Mouse (Mus musculus) midbrain, embryonic 13.5 days (tissue): ENCODE measurements around the gene Olfr522. TPM values are rescaled to one million over a fixed set of nuclear protein-coding genes. Genes with fewer than 3 reads are reported as not detected.
"Not testable (repeated sequence)": the region's sequence is repeated elsewhere in the genome, so short reads cannot be mapped to it uniquely, and the experiment has no call there.

Experiments used
- ATAC-seq: fragments of 200-750 bp; cut with Nextera tagmentation; 2 replicates; pipeline ENCODE4 v1.8.0; 2017; ENCODE audit warnings: mild to moderate bottlenecking, moderate TSS enrichment, moderate library complexity
- H3K27ac ChIP-seq: fragments of 300-500 bp; sonication (generic); 2 replicates; pipeline ENCODE4 v1.5.1; 2015; ENCODE audit warnings: inconsistent platforms, mild to moderate bottlenecking, moderate library complexity
- H3K27me3 ChIP-seq: fragments of 300-500 bp; sonication (generic); 2 replicates; pipeline ENCODE4 v1.6.1; 2015; ENCODE audit warnings: mild to moderate bottlenecking, inconsistent platforms
- H3K36me3 ChIP-seq: fragments of 300-500 bp; sonication (generic); 2 replicates; pipeline ENCODE4 v1.6.1; 2015; ENCODE audit warnings: mild to moderate bottlenecking, inconsistent platforms
- H3K4me1 ChIP-seq: fragments of 300-500 bp; sonication (generic); replicated peaks from 2 replicates; pipeline ENCODE4 v1.6.1; 2015; ENCODE audit warnings: inconsistent platforms
- H3K4me2 ChIP-seq: fragments of 300-500 bp; sonication (generic); replicated peaks from 2 replicates; pipeline ENCODE4 v1.6.1; 2015; ENCODE audit warnings: moderate library complexity, mild to moderate bottlenecking, inconsistent platforms
- H3K4me3 ChIP-seq: fragments of 300-500 bp; sonication (generic); replicated peaks from 2 replicates; pipeline ENCODE4 v1.5.1; 2015; ENCODE audit warnings: mild to moderate bottlenecking, inconsistent platforms
- H3K9ac ChIP-seq: fragments of 300-500 bp; sonication (generic); replicated peaks from 2 replicates; pipeline ENCODE4 v1.6.1; 2015; ENCODE audit warnings: mild to moderate bottlenecking, inconsistent platforms
- H3K9me3 ChIP-seq: fragments of 300-500 bp; sonication (generic); 2 replicates; pipeline ENCODE4 v1.6.1; 2016; ENCODE audit warnings: mild to moderate bottlenecking, inconsistent platforms
- WGBS: fragments of 180-500 bp; shearing (Covaris S2); methylation state at CpG from one replicate; pipeline ENCODE4 v1.1.7; 2015; 5-methylcytosine and 5-hydroxymethylcytosine counted together
- polyA plus RNA-seq: library from polyadenylated mRNA; unstranded; fragments of >200 nt; fragmentation: Nextera tagmentation; extraction: Ambion mirVana; gene quantifications from 2 replicates; pipeline ENCODE4 v1.2.1, GENCODE M21; 2015

The Olfr522 gene
- polyA plus RNA-seq, 1 experiment from 2014 or later, result not detected

DNA sequence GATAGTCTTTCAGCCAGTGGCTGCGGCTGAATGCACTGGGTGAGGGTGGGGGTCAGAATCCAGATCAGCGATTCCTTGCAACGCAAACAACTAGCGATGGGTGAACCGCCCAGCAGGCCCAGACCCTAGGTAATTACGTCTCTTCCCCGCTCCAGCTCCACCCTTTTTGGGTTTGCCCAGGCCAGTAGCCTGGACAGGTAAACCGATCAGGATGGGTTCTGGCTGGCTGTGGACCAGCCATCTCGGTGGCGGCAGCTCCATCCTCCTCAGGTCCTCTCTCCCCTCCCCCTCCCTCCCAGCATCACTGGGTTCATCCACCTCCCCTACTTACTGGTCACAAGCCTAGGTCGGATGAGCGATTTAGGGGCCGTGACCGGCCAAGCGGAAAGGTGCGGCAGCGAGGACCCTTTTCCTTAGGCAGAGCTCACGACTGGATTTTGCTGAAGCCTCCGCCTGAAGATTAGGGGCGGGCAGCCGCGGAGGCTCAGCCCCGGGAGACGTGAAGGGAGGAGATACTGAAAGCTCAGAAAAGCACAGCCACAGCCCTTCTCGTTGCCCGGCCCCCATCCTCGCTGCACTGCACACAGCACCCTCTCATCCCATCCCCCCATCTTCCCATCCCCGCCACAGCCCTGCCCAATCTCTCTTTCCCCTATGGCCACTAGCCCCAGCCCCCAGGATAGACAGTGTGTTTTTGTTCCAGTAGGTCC lies 10.2 kb downstream of the Olfr522 start, which contains the start of gene Sprn:
Gene Sprn (minus strand): TSS at position 660 of the 710 bp plus-strand sequence.
- Histone ChIP-seq H3K9ac (peak within 1 kb of the TSS; percentile 61), H3K4me3 (peak within 1 kb of the TSS; percentile 46), H3K27ac (peak within 1 kb of the TSS; percentile 76), H3K27me3 (peaks cover 28% of the 10 kb centered on the region), H3K4me2 (peak within 1 kb of the TSS; percentile 54), H3K4me1 (peaks cover 22% of the 10 kb centered on the region), H3K36me3 (peaks cover 6% of the 10 kb centered on the region; the same call in 1 of the 2 replicates), H3K9me3 (no peaks in the 10 kb centered on the region)
- WGBS, result 2% methylated on average over 28 of the region's 28 CpGs
- ATAC-seq, result peak; percentile 82

DNA sequence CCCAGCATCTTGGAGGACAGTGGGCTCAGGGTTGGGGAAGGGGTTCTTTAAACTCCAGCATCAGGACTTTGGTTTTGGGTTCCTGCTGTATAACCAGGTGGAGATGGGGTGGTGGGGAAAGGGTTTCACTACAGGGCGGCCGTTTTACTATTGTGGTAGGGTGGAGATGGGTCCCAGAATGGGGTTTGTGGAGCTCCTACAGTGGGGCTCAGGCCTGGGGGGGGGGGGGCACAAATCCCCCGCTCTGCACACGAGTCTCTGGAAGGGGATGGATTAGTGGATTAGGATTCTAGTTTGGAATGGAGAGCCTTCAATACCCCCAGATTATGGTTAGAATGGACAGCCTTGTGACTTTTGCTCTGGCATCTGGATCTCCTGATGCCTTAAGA lies 10.7 kb downstream of the Olfr522 start:
- Histone ChIP-seq H3K27me3 (peaks cover 24% of the 10 kb centered on the region), H3K4me1 (peaks cover 22% of the 10 kb centered on the region), H3K9me3 (no peaks in the 10 kb centered on the region), H3K9ac (peak overlapping the region; percentile 61), H3K4me2 (peak overlapping the region; percentile 54), H3K27ac (peak overlapping the region; percentile 76; the same call in 1 of the 2 replicates), H3K4me3 (peak overlapping the region; percentile 46), H3K36me3 (peaks cover 7% of the 10 kb centered on the region; the same call in 1 of the 2 replicates)
- peak; percentile 35 for ATAC-seq
- 17% methylated on average over 4 of the region's 4 CpGs for WGBS

DNA sequence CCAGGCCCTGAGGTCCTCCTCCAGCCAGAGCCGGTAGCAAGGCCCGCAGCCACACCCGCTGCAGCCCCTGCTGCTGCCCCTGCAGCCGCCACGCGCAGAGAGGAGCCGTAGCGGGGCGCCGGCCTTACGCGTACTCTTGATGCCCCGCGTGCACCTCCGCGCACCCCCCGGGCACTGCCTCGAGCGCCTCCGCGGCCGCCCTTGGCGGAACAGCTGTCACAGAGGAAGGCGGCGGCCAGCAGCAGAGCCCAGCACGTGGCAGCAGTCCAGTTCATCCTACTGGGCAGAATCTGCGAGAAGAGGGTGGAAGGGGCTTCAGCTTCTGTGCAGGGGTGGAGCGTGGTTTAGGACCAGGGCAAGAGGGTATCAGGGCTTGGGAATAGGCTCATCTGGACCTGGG lies 11.2 kb downstream of the Olfr522 start:
- Histone ChIP-seq H3K4me1 (peaks cover 22% of the 10 kb centered on the region), H3K9ac (peak overlapping the region; percentile 61), H3K36me3 (peaks cover 7% of the 10 kb centered on the region; the same call in 1 of the 2 replicates), H3K27ac (no peak overlapping the region), H3K4me3 (peak overlapping the region; percentile 46), H3K4me2 (peak overlapping the region; percentile 54), H3K9me3 (no peaks in the 10 kb centered on the region), H3K27me3 (peaks cover 23% of the 10 kb centered on the region)
- ATAC-seq, result peak; percentile 63
- 5% methylated on average over 28 of the region's 28 CpGs for WGBS

DNA sequence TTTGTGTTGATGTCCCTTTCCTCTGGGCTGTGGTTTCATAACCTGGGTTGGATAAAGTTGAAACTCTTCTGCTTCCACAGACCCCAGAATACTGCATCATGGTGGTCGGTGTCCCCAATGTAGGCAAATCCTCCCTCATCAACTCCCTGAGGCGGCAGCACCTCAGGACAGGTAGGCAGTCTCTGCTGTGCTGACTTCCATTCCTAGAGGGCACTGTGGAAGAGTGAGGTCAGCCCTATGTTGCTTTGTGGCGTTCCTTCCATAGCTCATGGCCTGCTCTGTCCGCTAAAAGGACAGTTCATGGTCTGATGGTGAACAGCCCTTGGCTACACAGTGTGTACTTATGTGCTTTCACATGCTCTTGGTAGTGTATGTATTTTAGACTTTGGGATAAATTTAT lies 20.0 kb downstream of the Olfr522 start:
- 0 out of 2 replicates have a peak, but pooled peaks cover 5% of the 10 kb centered on the region for H3K4me1 ChIP-seq
- H3K9me3 ChIP-seq, result no peaks in the 10 kb centered on the region
- H3K36me3 ChIP-seq, result peaks cover 9% of the 10 kb centered on the region
- ATAC-seq, result no peak
- no peak overlapping the region for H3K4me3 ChIP-seq
- H3K27me3 ChIP-seq, result no peaks in the 10 kb centered on the region
- no peak overlapping the region for H3K27ac ChIP-seq
- H3K4me2 ChIP-seq, result no peak overlapping the region
- WGBS, result 82% methylated on average over 4 of the region's 4 CpGs
- no peak overlapping the region for H3K9ac ChIP-seq

DNA sequence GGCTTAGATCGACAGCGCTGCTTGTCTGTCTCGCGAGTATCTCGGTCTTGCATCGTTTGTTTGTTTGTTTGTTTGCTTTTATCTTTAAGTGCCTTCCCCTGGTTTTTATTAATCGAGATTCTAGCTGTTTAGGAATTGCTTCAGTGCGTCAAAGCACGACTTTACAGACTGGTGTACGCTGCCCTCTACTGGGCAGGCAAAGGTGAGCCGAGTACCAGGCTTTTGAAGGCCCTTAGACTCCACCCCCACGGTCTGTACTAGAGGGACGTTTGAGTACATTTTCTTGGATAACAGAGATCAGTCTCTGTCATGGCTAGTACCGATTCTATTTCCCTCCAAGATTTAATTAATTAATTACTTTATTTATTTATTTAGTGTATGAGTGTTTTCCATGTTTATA lies 23.2 kb downstream of the Olfr522 start:
- peaks cover 15% of the 10 kb centered on the region for H3K4me1 ChIP-seq
- no peak for ATAC-seq
- no peaks in the 10 kb centered on the region for H3K27me3 ChIP-seq
- no peaks in the 10 kb centered on the region for H3K9me3 ChIP-seq
- no peak overlapping the region for H3K4me3 ChIP-seq
- no peak overlapping the region for H3K27ac ChIP-seq
- no peak overlapping the region for H3K9ac ChIP-seq
- no peak overlapping the region for H3K4me2 ChIP-seq
- WGBS, result 5% methylated on average over 14 of the region's 14 CpGs
- H3K36me3 ChIP-seq, result no peaks in the 10 kb centered on the region; the same call in 1 of the 2 replicates

DNA sequence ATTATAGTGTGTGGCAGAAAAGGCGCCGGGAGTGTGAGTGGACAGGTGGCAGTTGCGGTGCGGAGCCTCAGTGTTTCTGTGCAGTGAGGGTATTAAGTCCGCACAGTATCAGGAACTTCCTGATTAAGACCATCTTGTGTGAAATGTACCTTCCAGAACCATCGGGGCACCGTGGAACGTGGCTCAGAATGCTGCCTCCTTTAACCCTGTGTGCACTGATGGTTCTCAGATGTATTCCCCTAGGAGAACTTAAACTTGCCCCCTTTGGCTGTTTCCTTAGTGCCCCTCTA lies 26.6 kb downstream of the Olfr522 start:
- WGBS, result 0% methylated on average over 8 of the region's 8 CpGs
- ATAC-seq, result no peak
- peak overlapping the region; percentile 71 for H3K27ac ChIP-seq
- peak overlapping the region; percentile 73 for H3K4me3 ChIP-seq
- peaks cover 15% of the 10 kb centered on the region for H3K4me1 ChIP-seq
- H3K9me3 ChIP-seq, result no peaks in the 10 kb centered on the region
- peak overlapping the region; percentile 84 for H3K9ac ChIP-seq
- no peaks in the 10 kb centered on the region; the same call in 1 of the 2 replicates for H3K36me3 ChIP-seq
- peak overlapping the region; percentile 92 for H3K4me2 ChIP-seq
- no peaks in the 10 kb centered on the region for H3K27me3 ChIP-seq

DNA sequence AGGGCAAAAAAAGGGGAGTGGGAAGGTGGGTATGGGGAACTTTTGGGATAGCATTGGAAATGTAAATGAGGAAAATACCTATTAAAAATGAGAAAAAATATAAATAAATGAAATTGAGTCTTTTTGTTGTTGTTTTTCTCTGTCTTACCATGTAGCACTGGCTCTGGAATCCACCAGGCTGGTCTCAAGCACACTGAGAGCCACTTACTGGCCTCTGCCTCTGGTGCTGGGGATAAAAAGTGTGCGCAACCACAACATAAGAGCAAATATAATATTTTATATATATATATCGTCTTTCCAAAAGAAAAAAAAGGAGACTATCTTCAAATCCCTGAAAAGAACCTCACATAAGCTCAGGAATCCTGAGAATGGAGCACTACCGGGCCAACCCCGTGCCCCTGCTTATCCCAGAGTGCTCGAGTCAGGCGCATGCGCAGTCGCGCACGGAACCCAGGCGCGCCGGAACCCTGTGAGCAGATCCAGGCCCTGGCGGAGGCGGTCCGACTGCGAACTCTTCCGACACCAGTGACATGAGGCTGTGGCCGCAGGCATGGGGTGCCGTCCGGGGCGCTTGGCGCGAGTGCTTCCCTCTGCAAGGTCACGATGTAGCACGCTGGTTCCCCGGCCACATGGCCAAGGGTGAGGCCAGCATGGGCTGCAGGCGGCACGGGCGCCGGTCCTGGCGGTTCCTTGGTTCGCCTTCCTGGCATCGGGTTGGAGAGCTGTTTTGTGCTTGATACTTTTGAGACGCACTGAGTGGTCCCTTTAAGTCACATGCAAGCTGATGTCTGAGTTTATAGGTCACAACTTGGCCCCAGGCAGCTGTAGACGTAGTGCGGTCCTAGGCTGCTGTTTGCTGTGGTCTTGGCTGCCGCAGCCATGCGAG lies 27.2 kb downstream of the Olfr522 start, which contains the start of gene Mtg1:
Gene Mtg1 (plus strand): TSS at position 430 of the 886 bp plus-strand sequence.
- peak; percentile 98 for ATAC-seq
- H3K4me3 ChIP-seq, result peak within 1 kb of the TSS; percentile 73
- H3K4me2 ChIP-seq, result peak within 1 kb of the TSS; percentile 92
- peak within 1 kb of the TSS; percentile 84 for H3K9ac ChIP-seq
- WGBS, result 2% methylated on average over 39 of the region's 39 CpGs
- no peaks in the 10 kb centered on the region for H3K9me3 ChIP-seq
- H3K27ac ChIP-seq, result peak within 1 kb of the TSS; percentile 71
- no peaks in the 10 kb centered on the region; the same call in 1 of the 2 replicates for H3K36me3 ChIP-seq
- H3K27me3 ChIP-seq, result no peaks in the 10 kb centered on the region
- H3K4me1 ChIP-seq, result peaks cover 15% of the 10 kb centered on the region

DNA sequence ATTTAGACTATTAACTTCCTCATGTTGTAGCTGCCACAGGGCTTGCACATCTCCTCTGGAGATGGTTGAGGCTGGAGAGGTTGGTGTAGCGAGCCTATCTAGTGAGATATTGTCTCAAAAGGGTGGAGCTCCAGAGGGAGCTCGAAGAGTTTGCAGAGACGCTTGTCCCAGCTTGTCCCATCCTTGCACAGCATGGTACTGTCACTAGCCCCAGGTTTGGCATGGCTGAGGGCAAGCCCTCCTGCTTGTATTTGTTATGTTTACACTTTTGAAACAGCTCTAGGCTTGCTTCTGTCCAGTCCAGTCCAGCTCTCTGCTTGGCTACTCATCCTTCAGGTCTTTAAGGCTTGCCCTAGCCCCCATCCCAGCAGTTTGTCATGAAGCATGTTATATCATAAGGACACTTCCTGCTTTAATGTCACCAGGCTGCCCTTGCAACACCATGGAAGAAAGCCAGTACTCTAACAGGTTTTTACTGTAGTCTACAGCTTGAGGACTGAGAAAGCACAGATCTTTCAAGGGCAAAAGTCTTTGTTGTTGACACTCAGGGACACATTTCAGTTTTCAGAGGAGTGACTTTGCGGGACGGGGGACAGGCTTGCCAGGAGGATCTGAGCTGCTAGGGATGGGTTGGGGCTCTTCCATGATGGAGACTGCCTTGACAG lies 29.3 kb downstream of the Olfr522 start:
- WGBS, result 87% methylated on average over 5 of the region's 5 CpGs
- H3K4me2 ChIP-seq, result no peak overlapping the region
- H3K4me3 ChIP-seq, result no peak overlapping the region
- H3K27ac ChIP-seq, result no peak overlapping the region
- H3K36me3 ChIP-seq, result no peaks in the 10 kb centered on the region; the same call in 1 of the 2 replicates
- peaks cover 10% of the 10 kb centered on the region for H3K4me1 ChIP-seq
- no peaks in the 10 kb centered on the region for H3K27me3 ChIP-seq
- H3K9ac ChIP-seq, result no peak overlapping the region
- H3K9me3 ChIP-seq, result no peaks in the 10 kb centered on the region
- ATAC-seq, result no peak

DNA sequence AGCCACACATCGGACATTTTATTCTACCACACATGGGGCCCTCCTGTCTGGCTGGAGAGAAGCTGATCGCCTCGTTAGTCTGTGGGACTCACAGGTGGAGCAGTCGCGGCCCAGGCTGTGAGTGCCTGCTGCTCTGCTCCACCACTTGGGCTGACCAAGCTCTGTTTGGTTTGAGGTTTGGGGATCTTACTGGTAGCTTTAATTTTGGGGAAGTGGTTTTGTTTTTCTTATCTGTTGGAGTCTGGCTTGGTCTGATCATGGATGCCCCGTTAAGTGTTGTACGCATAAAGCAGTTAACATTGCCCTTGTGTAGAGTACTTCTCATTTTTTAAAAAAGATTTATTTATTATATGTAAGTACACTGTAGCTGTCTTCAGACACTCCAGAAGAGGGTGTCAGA lies 30.5 kb downstream of the Olfr522 start:
- not testable (repeated sequence) for H3K9ac ChIP-seq, H3K4me3 ChIP-seq, H3K27ac ChIP-seq, ATAC-seq, H3K4me1 ChIP-seq, H3K9me3 ChIP-seq, H3K4me2 ChIP-seq, H3K36me3 ChIP-seq, H3K27me3 ChIP-seq
- WGBS, result 88% methylated on average over 7 of the region's 7 CpGs

DNA sequence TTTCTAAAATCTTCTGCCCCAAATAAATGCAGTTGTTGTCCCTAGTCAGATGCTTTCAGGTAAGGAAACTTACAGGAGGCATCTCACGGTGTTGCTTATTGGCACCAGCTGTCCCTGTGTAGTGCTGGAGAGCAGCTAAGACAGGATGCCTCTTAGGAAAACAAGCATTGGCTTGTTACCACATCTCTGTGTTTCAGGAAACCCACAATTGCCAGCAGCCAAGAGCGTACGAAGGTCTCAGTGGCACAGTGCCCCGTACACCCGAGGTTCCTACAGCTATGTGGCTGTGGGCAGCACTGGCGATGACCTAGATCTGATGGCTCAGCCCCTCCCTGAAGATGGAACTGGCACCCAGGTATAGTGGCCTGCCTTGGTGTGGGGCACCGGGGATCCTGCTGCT lies 32.4 kb downstream of the Olfr522 start:
- not testable (repeated sequence) for H3K36me3 ChIP-seq, ATAC-seq, H3K27ac ChIP-seq, H3K9me3 ChIP-seq, H3K4me1 ChIP-seq, H3K27me3 ChIP-seq, H3K9ac ChIP-seq, H3K4me2 ChIP-seq, H3K4me3 ChIP-seq
- WGBS, result 95% methylated on average over 7 of the region's 7 CpGs

DNA sequence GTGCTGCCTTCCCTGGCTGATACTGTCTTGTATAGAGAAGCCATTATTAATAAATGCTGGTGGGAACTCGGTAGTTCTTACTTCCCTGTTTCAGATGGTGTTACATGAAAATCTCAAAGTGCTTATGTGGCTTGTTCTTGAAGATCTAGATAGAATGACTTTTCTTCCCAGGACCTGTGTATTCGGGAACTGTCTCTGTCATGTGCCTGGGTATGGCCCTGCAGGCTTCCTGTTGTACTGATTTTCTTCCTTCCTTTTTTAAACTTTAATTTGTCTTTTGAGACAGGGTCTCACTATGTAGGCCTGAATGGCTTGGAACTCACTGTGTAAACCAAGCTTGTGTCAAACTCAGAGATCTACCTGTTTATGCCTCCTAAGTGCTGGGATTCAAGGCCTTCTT lies 36.7 kb downstream of the Olfr522 start:
- ATAC-seq, result no peak
- 87% methylated on average over 2 of the region's 2 CpGs for WGBS
- H3K9me3 ChIP-seq, result no peaks in the 10 kb centered on the region
- H3K4me2 ChIP-seq, result no peak overlapping the region
- no peak overlapping the region for H3K9ac ChIP-seq
- H3K27ac ChIP-seq, result no peak overlapping the region
- peaks cover 13% of the 10 kb centered on the region for H3K4me1 ChIP-seq
- no peaks in the 10 kb centered on the region for H3K27me3 ChIP-seq
- H3K4me3 ChIP-seq, result no peak overlapping the region
- H3K36me3 ChIP-seq, result no peaks in the 10 kb centered on the region

DNA sequence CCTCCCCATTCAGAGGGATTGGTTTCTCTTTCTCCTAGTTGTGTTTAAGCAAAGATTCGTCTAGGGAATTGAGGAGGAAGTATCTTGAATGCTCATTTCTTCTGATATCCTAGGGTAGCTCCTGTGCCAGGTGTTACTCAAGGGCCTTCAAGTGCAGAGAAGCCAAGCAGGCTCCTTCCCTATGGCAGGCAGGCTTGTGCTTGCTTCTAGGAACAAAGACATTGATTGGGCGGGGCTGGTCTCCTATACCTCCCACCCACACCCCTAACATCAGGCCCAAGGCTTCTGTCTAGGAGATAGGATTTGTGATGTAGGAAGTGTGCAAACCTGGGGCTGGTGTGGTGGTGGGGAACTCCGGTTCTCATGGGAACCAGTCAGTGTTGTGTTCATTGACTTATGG lies 37.6 kb downstream of the Olfr522 start:
- ATAC-seq, result no peak
- Histone ChIP-seq H3K27ac (no peak overlapping the region), H3K4me2 (no peak overlapping the region), H3K27me3 (no peaks in the 10 kb centered on the region), H3K36me3 (no peaks in the 10 kb centered on the region), H3K9me3 (no peaks in the 10 kb centered on the region), H3K4me1 (peaks cover 13% of the 10 kb centered on the region), H3K4me3 (no peak overlapping the region), H3K9ac (no peak overlapping the region)
- 88% methylated on average over 3 of the region's 3 CpGs for WGBS
